Mouse (Mus musculus): ENCODE measurements around the gene Olfr676. TPM values are rescaled to one million over a fixed set of nuclear protein-coding genes. Genes with fewer than 3 reads are reported as not detected.
"Not testable (repeated sequence)": the region's sequence is repeated elsewhere in the genome, so short reads cannot be mapped to it uniquely, and the experiment has no call there.

Gene Olfr676
- total RNA-seq (2022): not detected

- DNase-seq (ENCODE audit: low spot score in 2 of 2): no peak
These were observed at the start of gene Olfr676 for GRCm38 (mm10) chr7:105032398-105032797. TSS of gene Olfr676 (plus strand) at chr7:105032698.

- no peak for DNase-seq (ENCODE audit: low spot score in 2 of 2)
These were observed 30.6 kb upstream of the Olfr676 start, which contains the start of gene Olfr672 for GRCm38 (mm10) chr7:105001929-105002328. TSS of gene Olfr672 (minus strand) at chr7:105002029.

GRCm38 (mm10) chr7:105022530-105022929 is 10.0 kb upstream of the Olfr676 start:
- no peak for DNase-seq (ENCODE audit: low spot score in 2 of 2)

- DNase-seq (ENCODE audit: low spot score in 2 of 2): no peak
These were observed 4.1 kb upstream of the Olfr676 start, which contains the start of gene Olfr675 for GRCm38 (mm10) chr7:105028360-105028759. TSS of gene Olfr675 (minus strand) at chr7:105028460.

GRCm38 (mm10) chr7:105033836-105034235 is 1.3 kb downstream of the Olfr676 start:
- DNase-seq (ENCODE audit: low spot score in 2 of 2): not testable (repeated sequence)

- no peak for DNase-seq (ENCODE audit: low spot score in 2 of 2)
These were observed 26.5 kb downstream of the Olfr676 start for GRCm38 (mm10) chr7:105058951-105059350.

- DNase-seq (ENCODE audit: low spot score in 2 of 2): no peak
These were observed 31.7 kb downstream of the Olfr676 start, which contains the start of gene Olfr678 for GRCm38 (mm10) chr7:105064175-105064574. TSS of gene Olfr678 (plus strand) at chr7:105064475.

- no peak for DNase-seq (ENCODE audit: low spot score in 2 of 2)
These were observed 48.4 kb downstream of the Olfr676 start, which contains the start of gene Olfr679 for GRCm38 (mm10) chr7:105080905-105081304. TSS of gene Olfr679 (plus strand) at chr7:105081205.

Other genes starting within 250 kb of the Olfr676 start
- not detected for gene Usp17lb, start 190.1 kb upstream of the Olfr676 start, total RNA-seq (2022)
- gene Usp17la, start 175.7 kb upstream of the Olfr676 start, total RNA-seq (2022): not detected
- not detected for gene Olfr665, start 154.7 kb upstream of the Olfr676 start, total RNA-seq (2022)
- not detected for gene Olfr666, start 136.7 kb upstream of the Olfr676 start, total RNA-seq (2022)
- not detected for gene Olfr667, start 111.2 kb upstream of the Olfr676 start, total RNA-seq (2022)
- not detected for gene Olfr668, start 104.6 kb upstream of the Olfr676 start, total RNA-seq (2022)
- not detected for gene Olfr669, start 98.5 kb upstream of the Olfr676 start, total RNA-seq (2022)
- gene Olfr670, start 70.1 kb upstream of the Olfr676 start, total RNA-seq (2022): not detected
- not detected for gene Olfr671, start 53.6 kb upstream of the Olfr676 start, total RNA-seq (2022)
- not detected for gene Olfr672, start 30.7 kb upstream of the Olfr676 start, total RNA-seq (2022)
- not detected for gene Olfr675, start 4.2 kb upstream of the Olfr676 start, total RNA-seq (2022)
- gene Olfr677, start 18.7 kb downstream of the Olfr676 start, total RNA-seq (2022): not detected
- gene Olfr678, start 31.8 kb downstream of the Olfr676 start, total RNA-seq (2022): not detected
- gene Olfr679, start 48.5 kb downstream of the Olfr676 start, total RNA-seq (2022): not detected
- gene Olfr680-ps1, start 60.1 kb downstream of the Olfr676 start, total RNA-seq (2022): not detected
- gene Olfr681, start 84.1 kb downstream of the Olfr676 start, total RNA-seq (2022): not detected
- not detected for gene Olfr683, start 114.3 kb downstream of the Olfr676 start, total RNA-seq (2022)
- not detected for gene Olfr684, start 131.0 kb downstream of the Olfr676 start, total RNA-seq (2022)
- not detected for gene Olfr685, start 153.3 kb downstream of the Olfr676 start, total RNA-seq (2022)
- not detected for gene Olfr686, start 174.8 kb downstream of the Olfr676 start, total RNA-seq (2022)

Measured in gastrocnemius, adult 8-10 months (tissue).